Mouse (Mus musculus): ENCODE measurements around the gene Avpr2.

- TF ChIP-seq CTCF (IDR thresholded peaks at IDR 0.05; ENCODE audit: extremely low read depth, insufficient read depth, low read length): no peak
- TF ChIP-seq POLR2A (IDR thresholded peaks at IDR 0.05; ENCODE audit: extremely low read depth, insufficient read depth, low read length): no peak
These were observed 36.9 kb upstream of the Avpr2 start for GRCm38 (mm10) chrX:73855087-73855408.
